In the genomic region with DNA sequence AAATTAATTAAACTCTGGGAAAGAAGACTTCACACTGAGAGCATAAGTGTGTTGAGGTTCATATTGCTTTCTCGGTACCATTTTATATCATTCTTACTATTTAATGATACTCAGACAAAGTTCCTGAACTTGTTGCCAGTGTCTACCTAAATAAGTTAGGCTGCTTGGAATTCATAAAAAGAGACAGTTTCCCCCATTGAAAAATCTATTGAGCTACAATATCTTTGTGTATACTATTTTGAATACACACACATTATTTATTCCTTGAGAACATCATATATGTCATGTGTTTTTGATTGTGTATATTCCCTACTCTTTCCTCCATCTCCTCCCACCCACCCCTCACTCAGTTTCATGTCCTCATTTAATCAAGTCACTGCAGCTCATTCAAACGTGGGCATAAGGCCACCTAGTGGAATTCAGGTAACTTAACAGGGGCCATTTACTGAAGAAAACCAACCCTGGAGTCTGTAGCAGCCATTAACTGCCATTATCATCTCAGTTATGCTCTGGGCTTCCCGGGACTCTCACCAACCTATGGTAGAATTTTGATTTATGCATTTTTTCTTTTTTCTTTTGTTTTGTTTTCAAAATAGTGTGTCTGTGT, we compare ENCODE assay signal across 8 mouse cellular contexts. TPM values are rescaled to one million over a fixed set of nuclear protein-coding genes. Genes with fewer than 3 reads are reported as not detected.
DNase-seq lines count a peak whose midpoint lies in the region.

No protein-coding gene starts in this region.

- peak; percentile 6 for DNase-seq in adrenal gland, postnatal 10 days
- DNase-seq in adrenal gland, adult 8-10 months, result no peak
- DNase-seq in CD4-positive helper T cell, adult 2 months (ENCODE audit: low read depth, low spot score), result peak; percentile 76
- peak; percentile 14 for DNase-seq in fibroblast of lung, adult 2 months (ENCODE audit: low read depth)
- peak; percentile 29 for DNase-seq in lung, postnatal 10 days
- DNase-seq in left cerebral cortex, adult 8-10 months (ENCODE audit: low spot score in 2 of 2), result no peak
- DNase-seq in frontal cortex, postnatal 36 days (ENCODE audit: low spot score in 2 of 2), result no peak
- DNase-seq in adrenal gland, postnatal 25 days, result no peak

RNA-seq across cellular contexts. Expression of a gene that starts 0.7 kb away (rescaled TPM):
- total RNA-seq in adrenal gland, postnatal 10 days (2021), result 10 to 100 TPM; 10.9 to 13.6 TPM
- 10 to 100 TPM; 15.3 to 21.3 (median 17.4) TPM for total RNA-seq in adrenal gland, adult 8-10 months (2022)
- 1 to 10 TPM; 2.4 to 4.8 (median 3.5) TPM for total RNA-seq in left cerebral cortex, adult 8-10 months (2022)
- total RNA-seq in adrenal gland, postnatal 25 days (2021), result 12.8 and 18.6 TPM in 2 replicates

RNA-seq across cellular contexts. Expression of a gene that starts 26.4 kb away (rescaled TPM):
- under 1 TPM; 0.36 to 0.58 TPM for total RNA-seq in adrenal gland, postnatal 10 days (2021)
- under 1 TPM; 0.37 to 0.43 (median 0.39) TPM for total RNA-seq in adrenal gland, adult 8-10 months (2022)
- total RNA-seq in left cerebral cortex, adult 8-10 months (2022), result not detected
- 0.21 and 0.33 TPM in 2 replicates for total RNA-seq in adrenal gland, postnatal 25 days (2021)

Comparison
In these comparisons a context has a peak if more than half of its experiments do, and no peak if none do; other contexts are left out.
1. DNase-seq: peak in adrenal gland, postnatal 10 days (single experiment), CD4-positive helper T cell, adult 2 months (single experiment), fibroblast of lung, adult 2 months (single experiment) and lung, postnatal 10 days (single experiment); none in adrenal gland, adult 8-10 months (single experiment), left cerebral cortex, adult 8-10 months (0 of 2), frontal cortex, postnatal 36 days (0 of 2) and adrenal gland, postnatal 25 days (single experiment).